Mouse (Mus musculus) forebrain, embryonic 16.5 days (tissue): ENCODE measurements around the gene Tubal3. TPM values are rescaled to one million over a fixed set of nuclear protein-coding genes. Genes with fewer than 3 reads are reported as not detected.

Source experiments
- ATAC-seq: fragments of 200-750 bp; cut with Nextera tagmentation; 2 replicates; pipeline ENCODE4 v1.8.0; 2017; ENCODE audit warnings: mild to moderate bottlenecking, moderate library complexity
- H3K27ac ChIP-seq: fragments of 300-500 bp; sonication (generic); 2 replicates; pipeline ENCODE4 v1.5.1; 2014; ENCODE audit warnings: low read length, control low read depth
- H3K27me3 ChIP-seq: fragments of 300-500 bp; sonication (generic); replicated peaks from 2 replicates; pipeline ENCODE4 v1.6.1; 2014; ENCODE audit warnings: low read length; ENCODE audit not compliant: control insufficient read depth, insufficient read depth
- H3K36me3 ChIP-seq: fragments of 300-500 bp; sonication (generic); 2 replicates; pipeline ENCODE4 v1.6.1; 2014; ENCODE audit not compliant: control insufficient read depth, insufficient read depth
- H3K4me1 ChIP-seq: fragments of 300-500 bp; sonication (generic); replicated peaks from 2 replicates; pipeline ENCODE4 v1.6.1; 2014; ENCODE audit warnings: low read length; ENCODE audit not compliant: control insufficient read depth, insufficient read depth
- H3K4me2 ChIP-seq: fragments of 300-500 bp; sonication (generic); 2 replicates; pipeline ENCODE4 v1.6.1; 2014; ENCODE audit warnings: mild to moderate bottlenecking, low read length, control low read depth
- H3K4me3 ChIP-seq: fragments of 300-500 bp; sonication (generic); replicated peaks from 2 replicates; pipeline ENCODE4 v1.5.1; 2014; ENCODE audit warnings: mild to moderate bottlenecking, low read length, control low read depth
- H3K9ac ChIP-seq: fragments of 300-500 bp; sonication (generic); replicated peaks from 2 replicates; pipeline ENCODE4 v1.6.1; 2014; ENCODE audit warnings: low read depth, low read length, control low read depth
- H3K9me3 ChIP-seq: fragments of 300-500 bp; sonication (generic); 2 replicates; pipeline ENCODE4 v1.6.1; 2016; ENCODE audit warnings: low read length; ENCODE audit not compliant: control insufficient read depth
- WGBS: fragments of 180-500 bp; shearing (Covaris S2); extraction: QIAGEN DNeasy Blood & Tissue Kit; methylation state at CpG from one replicate; pipeline ENCODE4 v1.1.7; 2014; 5-methylcytosine and 5-hydroxymethylcytosine counted together
- polyA plus RNA-seq: library from polyadenylated mRNA; unstranded; fragments of >200 nt; fragmentation: Nextera tagmentation; extraction: Ambion mirVana; gene quantifications from 2 replicates; pipeline ENCODE4 v1.2.1, GENCODE M21; 2015

The Tubal3 gene
- 0.10 TPM in 1 of 2 replicates, not detected in the other for polyA plus RNA-seq

DNA sequence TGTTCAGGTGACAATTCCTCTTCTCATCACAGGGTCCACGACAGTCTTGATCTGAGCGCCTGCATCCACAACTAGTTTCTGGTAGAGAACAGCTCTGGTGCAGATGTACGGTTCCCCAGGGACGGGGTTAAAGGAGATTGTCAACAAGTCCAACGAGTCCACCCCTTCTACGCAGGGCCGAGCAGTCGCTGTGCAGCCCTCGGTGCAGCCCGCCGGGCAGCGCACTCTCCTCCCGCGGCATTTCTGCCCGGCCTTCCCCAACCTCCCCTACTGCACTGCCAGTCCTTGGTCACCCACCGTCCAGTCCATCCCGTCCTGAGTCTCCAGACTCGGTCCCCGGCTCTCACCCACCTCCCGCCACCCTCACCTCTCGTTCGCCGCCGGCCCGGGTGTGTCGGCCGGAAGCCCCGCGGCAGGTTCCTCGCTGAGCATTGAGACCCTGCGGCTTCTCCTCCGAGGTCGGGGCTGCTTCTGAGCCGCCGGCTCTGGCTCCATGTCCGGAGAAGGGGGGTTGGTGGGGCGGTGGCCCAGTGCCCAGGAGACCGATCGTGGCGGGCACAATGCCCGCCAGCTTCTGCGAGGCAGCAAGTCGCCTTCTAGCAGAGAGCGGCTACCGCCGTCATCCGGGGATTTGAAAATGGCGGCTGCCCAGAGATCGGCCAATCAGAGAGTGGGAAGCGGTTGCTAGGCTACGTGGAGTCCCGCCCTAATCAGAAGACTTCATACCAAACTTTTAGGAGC lies at the start of gene Tubal3, which contains the start of gene Net1:
Tubal3 (plus strand) TSS at position 704 of the 741 bp plus-strand sequence.
Net1 (minus strand) TSS at position 650 of the 741 bp plus-strand sequence.
- peak within 1 kb of the TSS; percentile 61 for H3K9ac ChIP-seq
- peak within 1 kb of the TSS; percentile 62 for H3K4me3 ChIP-seq
- no peaks in the 10 kb centered on the region for H3K27me3 ChIP-seq
- no peak within 1 kb of the TSS; the same call in 1 of the 2 replicates for H3K27ac ChIP-seq
- H3K4me2 ChIP-seq = peak within 1 kb of the TSS; percentile 80
- no peaks in the 10 kb centered on the region for H3K9me3 ChIP-seq
- peak; percentile 100 for ATAC-seq
- WGBS = under 1% methylated on average over 52 of the region's 52 CpGs
- peaks cover 6% of the 10 kb centered on the region; the same call in 1 of the 2 replicates for H3K4me1 ChIP-seq
- no peaks in the 10 kb centered on the region for H3K36me3 ChIP-seq

DNA sequence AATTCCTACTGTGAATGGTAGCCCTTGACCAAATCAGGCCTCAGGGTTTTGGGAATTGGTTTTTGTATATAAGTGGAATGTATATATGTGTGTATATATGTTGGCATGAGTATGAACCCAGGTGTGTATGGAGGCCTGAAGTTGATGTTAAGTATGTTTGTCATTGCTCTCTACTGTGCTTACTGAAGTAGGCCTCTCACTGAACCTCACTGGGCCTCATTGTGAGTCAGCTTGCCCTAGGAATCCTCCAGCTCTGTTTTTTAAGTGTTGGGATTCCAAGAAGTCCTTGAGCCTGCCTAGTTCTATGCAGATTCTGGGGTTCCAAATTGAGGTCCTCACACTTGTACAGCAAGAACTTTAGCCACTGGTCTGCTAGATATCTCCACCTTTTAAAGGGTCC lies 48.2 kb upstream of the Tubal3 start:
- Histone ChIP-seq H3K4me3 (no peak overlapping the region), H3K9me3 (no peaks in the 10 kb centered on the region), H3K36me3 (no peaks in the 10 kb centered on the region), H3K4me2 (no peak overlapping the region), H3K27ac (no peak overlapping the region), H3K9ac (no peak overlapping the region), H3K4me1 (no peaks in the 10 kb centered on the region), H3K27me3 (no peaks in the 10 kb centered on the region)
- no peak for ATAC-seq

DNA sequence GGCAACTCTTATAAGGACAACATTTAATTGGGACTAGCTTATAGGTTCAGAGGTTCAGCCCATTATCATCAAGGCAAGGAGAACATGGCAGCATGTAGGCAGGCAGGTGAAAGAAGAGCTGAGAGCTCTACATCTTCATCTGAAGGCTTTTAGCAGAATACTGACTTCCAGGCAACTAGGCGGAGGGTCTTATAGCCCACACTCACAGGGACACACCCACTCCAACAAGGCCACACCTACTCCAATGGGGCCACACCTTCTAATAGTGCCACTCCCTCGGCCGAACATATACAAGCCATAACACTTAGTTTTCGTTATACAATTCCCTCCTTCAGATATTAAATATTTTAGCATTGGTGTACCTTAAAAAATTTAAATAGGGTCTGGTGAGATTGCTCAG lies 45.2 kb upstream of the Tubal3 start:
- WGBS = 91% methylated on average over 4 of the region's 4 CpGs
- Histone ChIP-seq H3K4me1 (no peaks in the 10 kb centered on the region), H3K4me2 (no peak overlapping the region), H3K9me3 (no peaks in the 10 kb centered on the region), H3K36me3 (no peaks in the 10 kb centered on the region), H3K9ac (no peak overlapping the region), H3K27ac (no peak overlapping the region), H3K4me3 (no peak overlapping the region), H3K27me3 (no peaks in the 10 kb centered on the region)
- ATAC-seq = no peak

DNA sequence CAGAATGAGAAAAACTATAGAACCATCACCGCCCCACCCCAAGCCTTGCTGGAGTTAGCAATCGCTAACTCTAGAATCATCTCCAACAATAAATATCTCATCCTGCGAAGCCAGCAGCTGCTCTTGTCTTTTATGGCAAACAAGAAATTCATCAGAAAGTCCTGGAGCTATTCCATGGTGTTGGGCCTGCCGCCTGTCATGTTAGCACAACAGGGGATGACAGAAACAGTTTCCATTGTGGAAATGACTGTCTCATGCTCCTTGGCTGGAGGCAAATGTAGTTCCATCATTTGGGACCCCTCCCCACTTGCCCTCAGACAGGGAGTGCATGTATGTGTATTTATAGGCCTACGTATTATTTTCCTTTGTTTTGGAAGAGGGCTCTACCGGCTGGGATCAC lies 41.6 kb upstream of the Tubal3 start:
- Histone ChIP-seq H3K4me3 (no peak overlapping the region), H3K4me2 (no peak overlapping the region), H3K9me3 (no peaks in the 10 kb centered on the region), H3K36me3 (no peaks in the 10 kb centered on the region), H3K27me3 (no peaks in the 10 kb centered on the region), H3K27ac (no peak overlapping the region), H3K9ac (no peak overlapping the region), H3K4me1 (no peaks in the 10 kb centered on the region)
- no peak for ATAC-seq
- 79% methylated on average over 6 of the region's 6 CpGs for WGBS

DNA sequence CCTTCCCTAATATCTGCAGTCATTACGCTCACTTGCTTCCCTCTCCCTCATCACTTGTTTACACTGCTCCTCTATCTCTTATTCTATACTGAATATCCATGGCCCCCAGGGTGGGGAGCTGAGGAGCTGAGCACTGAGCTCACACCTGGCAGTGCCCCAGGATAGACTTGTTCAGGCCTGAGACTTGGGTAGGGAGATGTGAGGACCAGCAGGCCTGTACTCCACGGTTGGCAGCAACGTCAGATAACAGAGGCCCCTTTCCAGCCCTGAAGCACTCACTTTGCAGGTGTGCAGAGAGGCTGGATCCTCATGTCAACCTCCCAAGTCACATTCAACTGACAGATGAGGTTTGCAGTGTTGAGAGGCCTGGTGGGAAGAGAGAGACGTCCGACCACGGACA lies 40.9 kb upstream of the Tubal3 start:
- H3K36me3 ChIP-seq = 0 out of 2 replicates have a peak, but pooled peaks cover 2% of the 10 kb centered on the region
- H3K9me3 ChIP-seq = no peaks in the 10 kb centered on the region
- ATAC-seq = no peak
- WGBS = 87% methylated on average over 6 of the region's 6 CpGs
- no peaks in the 10 kb centered on the region for H3K27me3 ChIP-seq
- no peak overlapping the region for H3K4me3 ChIP-seq
- no peaks in the 10 kb centered on the region for H3K4me1 ChIP-seq
- no peak overlapping the region for H3K9ac ChIP-seq
- no peak overlapping the region for H3K4me2 ChIP-seq
- no peak overlapping the region for H3K27ac ChIP-seq

DNA sequence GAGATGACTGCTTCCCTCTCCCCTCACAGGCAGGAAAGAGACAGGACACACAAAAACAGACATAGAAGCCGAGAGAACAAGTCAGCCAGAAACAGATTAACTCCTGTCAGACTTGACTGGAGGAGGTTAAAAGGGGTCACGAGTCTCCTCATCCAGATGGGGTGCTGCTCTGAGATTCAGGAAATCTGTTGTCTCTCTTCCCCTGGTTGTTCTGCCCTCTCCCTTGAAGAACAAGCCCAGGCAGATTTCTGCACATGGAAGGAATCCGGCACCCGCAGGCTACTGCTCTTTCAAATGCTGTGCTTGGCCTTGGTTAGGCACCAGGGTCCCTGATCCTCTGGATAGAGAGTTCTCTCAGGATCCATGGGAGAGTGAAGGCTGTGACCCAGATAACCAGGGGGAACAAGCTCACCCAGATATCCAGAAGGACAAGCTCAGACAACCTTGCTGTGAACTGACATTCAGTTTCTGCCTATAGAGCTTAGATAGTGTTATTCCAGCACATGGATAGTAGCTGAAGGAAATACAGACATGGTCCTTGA lies 40.3 kb upstream of the Tubal3 start:
- H3K27me3 ChIP-seq = no peaks in the 10 kb centered on the region
- no peak overlapping the region for H3K9ac ChIP-seq
- no peak overlapping the region for H3K4me3 ChIP-seq
- ATAC-seq = no peak
- H3K27ac ChIP-seq = no peak overlapping the region
- no peaks in the 10 kb centered on the region for H3K9me3 ChIP-seq
- WGBS = 56% methylated on average over 4 of the region's 4 CpGs
- no peak overlapping the region for H3K4me2 ChIP-seq
- no peaks in the 10 kb centered on the region for H3K4me1 ChIP-seq
- 0 out of 2 replicates have a peak, but pooled peaks cover 2% of the 10 kb centered on the region for H3K36me3 ChIP-seq

DNA sequence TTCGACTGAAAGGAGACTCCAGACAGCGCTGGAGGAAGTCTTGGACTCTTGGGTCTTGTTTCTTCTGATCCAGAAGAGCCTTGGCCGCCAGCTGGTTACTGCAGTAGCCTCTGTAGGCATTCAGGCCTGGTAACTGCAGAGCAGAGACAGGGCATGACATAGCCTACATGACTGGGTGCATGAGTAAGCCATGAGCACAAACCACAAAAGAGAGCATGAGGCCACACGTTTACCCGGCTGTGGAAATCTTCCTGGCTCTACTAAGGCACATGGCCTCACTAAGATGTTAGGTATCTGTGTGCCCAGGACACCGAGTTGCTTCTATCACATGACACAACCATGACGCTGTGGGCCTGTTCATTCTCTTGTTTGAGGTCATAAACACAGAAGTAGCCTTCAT lies 31.4 kb upstream of the Tubal3 start:
- Histone ChIP-seq H3K4me3 (no peak overlapping the region), H3K27me3 (no peaks in the 10 kb centered on the region), H3K9me3 (no peaks in the 10 kb centered on the region), H3K27ac (no peak overlapping the region), H3K4me1 (no peaks in the 10 kb centered on the region), H3K9ac (no peak overlapping the region), H3K36me3 (0 out of 2 replicates have a peak, but pooled peaks cover 2% of the 10 kb centered on the region), H3K4me2 (no peak overlapping the region)
- 97% methylated on average over 7 of the region's 7 CpGs for WGBS
- no peak for ATAC-seq

DNA sequence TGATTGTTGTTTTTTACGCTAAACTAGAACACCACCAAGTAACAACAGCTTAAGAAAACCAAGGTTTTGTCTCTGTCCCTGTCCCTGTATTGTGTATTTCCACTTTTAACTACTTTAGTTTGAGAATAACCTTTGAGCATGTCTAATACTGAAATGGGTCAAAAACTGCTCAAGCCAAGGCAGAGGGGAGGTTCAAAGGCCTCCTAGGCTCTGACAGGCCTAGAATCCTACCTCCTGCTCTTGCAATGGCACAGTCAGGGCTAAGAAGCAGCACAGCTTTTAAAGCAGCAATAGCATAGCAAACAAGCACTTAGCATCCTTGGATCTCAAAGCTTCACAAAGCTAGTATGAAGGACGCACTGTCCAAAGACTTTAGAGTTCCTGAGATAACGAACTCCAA lies 29.0 kb upstream of the Tubal3 start:
- no peak for ATAC-seq
- Histone ChIP-seq H3K4me3 (no peak overlapping the region), H3K27ac (no peak overlapping the region), H3K27me3 (no peaks in the 10 kb centered on the region), H3K4me1 (peaks cover 3% of the 10 kb centered on the region; the same call in 1 of the 2 replicates), H3K9ac (no peak overlapping the region), H3K36me3 (no peaks in the 10 kb centered on the region), H3K4me2 (no peak overlapping the region), H3K9me3 (no peaks in the 10 kb centered on the region)
- WGBS = 76% methylated on average over 3 of the region's 3 CpGs

DNA sequence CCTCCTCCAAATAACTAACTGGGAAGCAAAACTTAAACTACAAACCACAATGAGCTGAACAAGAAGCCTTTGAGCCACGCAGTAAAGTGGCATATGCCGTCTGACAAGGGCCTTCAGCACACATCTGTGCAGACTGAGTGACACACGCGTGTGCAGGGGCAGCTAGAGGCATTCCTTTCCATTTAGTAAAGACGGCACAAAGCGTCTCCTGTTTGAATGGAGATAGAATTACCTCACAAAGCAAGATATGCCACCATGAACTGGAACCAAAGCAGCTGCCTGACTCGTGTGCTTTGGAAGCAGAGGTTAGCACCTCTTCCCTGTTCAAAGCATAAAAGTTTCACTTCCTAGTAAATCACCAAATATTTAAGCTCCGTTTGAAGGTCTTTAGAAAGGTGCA lies 28.0 kb upstream of the Tubal3 start:
- Histone ChIP-seq H3K4me1 (peaks cover 3% of the 10 kb centered on the region; the same call in 1 of the 2 replicates), H3K9ac (no peak overlapping the region), H3K27ac (no peak overlapping the region), H3K9me3 (no peaks in the 10 kb centered on the region), H3K4me3 (no peak overlapping the region), H3K36me3 (no peaks in the 10 kb centered on the region), H3K27me3 (no peaks in the 10 kb centered on the region), H3K4me2 (no peak overlapping the region)
- ATAC-seq = no peak
- 61% methylated on average over 8 of the region's 8 CpGs for WGBS
